Mouse (Mus musculus) spleen, adult 18-20 months (tissue): Measurements from ENCODE around the gene Micu2.

ENCODE experiments used
- DNase-seq, 2 experiments: peaks; one replicate each; pipeline ENCODE4 v3.0.0; 2022; ENCODE audit warnings: mixed read lengths in 2 of 2

The Micu2 gene

GRCm38 (mm10) chr14:57998526-57999401 lies at the start of gene Micu2:
Gene Micu2, minus strand, starts transcription at chr14:57999262.
- DNase-seq = peak; percentile 74 to 81

- DNase-seq = no peak
Observed at GRCm38 (mm10) chr14:58046639-58047284, 47.7 kb upstream of the Micu2 start.

- no peak for DNase-seq
Observed at GRCm38 (mm10) chr14:58036174-58036573, 37.1 kb upstream of the Micu2 start.

GRCm38 (mm10) chr14:58034567-58034966 lies 35.5 kb upstream of the Micu2 start:
- peak in 1 of 2 experiments; percentile 46 for DNase-seq

GRCm38 (mm10) chr14:58018869-58019268 lies 19.8 kb upstream of the Micu2 start:
- no peak for DNase-seq

GRCm38 (mm10) chr14:58003852-58004251 lies 4.8 kb upstream of the Micu2 start:
- DNase-seq = no peak

- DNase-seq = no peak
Observed at GRCm38 (mm10) chr14:58002161-58002560, 3.1 kb upstream of the Micu2 start.

- DNase-seq = no peak
Observed at GRCm38 (mm10) chr14:57999402-57999734, 306 bp upstream of the Micu2 start.

- DNase-seq = no peak
Observed at GRCm38 (mm10) chr14:57997431-57997830, 1.6 kb downstream of the Micu2 start.

- no peak for DNase-seq
Observed at GRCm38 (mm10) chr14:57996210-57996609, 2.9 kb downstream of the Micu2 start.

GRCm38 (mm10) chr14:57991761-57992160 lies 7.3 kb downstream of the Micu2 start:
- DNase-seq = no peak

- DNase-seq = no peak
Observed at GRCm38 (mm10) chr14:57989162-57989561, 9.9 kb downstream of the Micu2 start.

GRCm38 (mm10) chr14:57985780-57986179 lies 13.3 kb downstream of the Micu2 start:
- DNase-seq = no peak

GRCm38 (mm10) chr14:57982450-57982849 lies 16.6 kb downstream of the Micu2 start:
- DNase-seq = no peak

GRCm38 (mm10) chr14:57981720-57982418 lies 17.2 kb downstream of the Micu2 start:
- DNase-seq = no peak

GRCm38 (mm10) chr14:57980776-57981175 lies 18.3 kb downstream of the Micu2 start:
- DNase-seq = no peak

GRCm38 (mm10) chr14:57980179-57980578 lies 18.9 kb downstream of the Micu2 start:
- no peak for DNase-seq

- no peak for DNase-seq
Observed at GRCm38 (mm10) chr14:57978144-57978543, 20.9 kb downstream of the Micu2 start.

GRCm38 (mm10) chr14:57975656-57976055 lies 23.4 kb downstream of the Micu2 start:
- no peak for DNase-seq

- no peak for DNase-seq
Observed at GRCm38 (mm10) chr14:57971986-57972525, 27.0 kb downstream of the Micu2 start.

- no peak for DNase-seq
Observed at GRCm38 (mm10) chr14:57968873-57969272, 30.2 kb downstream of the Micu2 start.

- DNase-seq = no peak
Observed at GRCm38 (mm10) chr14:57967080-57967797, 31.8 kb downstream of the Micu2 start.

- no peak for DNase-seq
Observed at GRCm38 (mm10) chr14:57961861-57962260, 37.2 kb downstream of the Micu2 start.
